Mouse (Mus musculus) liver, embryonic 14.5 days (tissue): Measurements from ENCODE around the gene Gng7. TPM values are rescaled to one million over a fixed set of nuclear protein-coding genes. Genes with fewer than 3 reads are reported as not detected.
A peak's percentile ranks its signal among the peaks of the same experiment; 100 is the strongest.

Experiments
- ATAC-seq: fragments of 200-750 bp; cut with Nextera tagmentation; 2 replicates; pipeline ENCODE4 v1.8.0; 2017; ENCODE audit warnings: moderate number of reproducible peaks, mild to moderate bottlenecking, moderate library complexity; ENCODE audit not compliant: insufficient read depth
- DNase-seq, 3 experiments: peaks; one replicate each; pipeline ENCODE4 v3.0.0-alpha.2; 2012 to 2013; ENCODE audit warnings: low read depth in 3 of 3, low spot score in 3 of 3
- H3K27ac ChIP-seq: fragments of 300-500 bp; sonication (generic); 2 replicates; pipeline ENCODE4 v1.5.1; 2014; ENCODE audit warnings: moderate library complexity, mild to moderate bottlenecking, control low read depth, inconsistent platforms
- H3K27me3 ChIP-seq: fragments of 300-500 bp; sonication (generic); 2 replicates; pipeline ENCODE4 v1.6.1; 2014; ENCODE audit warnings: mild to moderate bottlenecking, low read length, moderate library complexity; ENCODE audit not compliant: control insufficient read depth, insufficient read depth
- H3K36me3 ChIP-seq: fragments of 300-500 bp; sonication (generic); replicated peaks from 2 replicates; pipeline ENCODE4 v1.6.1; 2014; ENCODE audit warnings: low read depth; ENCODE audit not compliant: control insufficient read depth, insufficient read depth
- H3K4me1 ChIP-seq, 2 experiments: fragments of 200-500 bp in 1 of 2; fragments of 300-500 bp in 1 of 2; sonication (generic) in 1 of 2; replicated peaks; 2 replicates each; pipeline ENCODE4 v1.6.1; 2012 to 2014; ENCODE audit warnings: antibody characterized with exemption in 1 of 2, inconsistent platforms in 1 of 2, low read length in 1 of 2; ENCODE audit not compliant: control insufficient read depth in 2 of 2, insufficient read depth in 2 of 2
- H3K4me2 ChIP-seq: fragments of 300-500 bp; sonication (generic); 2 replicates; pipeline ENCODE4 v1.6.1; 2014; ENCODE audit warnings: low read depth, mild to moderate bottlenecking, control low read depth, moderate library complexity
- H3K4me3 ChIP-seq, 2 experiments: fragments of 200-500 bp in 1 of 2; fragments of 300-500 bp in 1 of 2; sonication (generic) in 1 of 2; 2 replicates each; pipeline ENCODE4 v1.5.1; 2012 to 2014; ENCODE audit warnings: low read depth in 2 of 2, low read length in 2 of 2, mild to moderate bottlenecking in 2 of 2, control low read depth in 1 of 2, inconsistent platforms in 1 of 2, moderate library complexity in 1 of 2; ENCODE audit not compliant: insufficient read depth in 1 of 2
- H3K9ac ChIP-seq: fragments of 300-500 bp; sonication (generic); replicated peaks from 2 replicates; pipeline ENCODE4 v1.6.1; 2014; ENCODE audit warnings: mild to moderate bottlenecking, control low read depth, moderate library complexity
- H3K9me3 ChIP-seq: fragments of 300-500 bp; sonication (generic); 2 replicates; pipeline ENCODE4 v1.6.1; 2016; ENCODE audit warnings: low read length, mixed read lengths; ENCODE audit not compliant: control insufficient read depth
- CTCF ChIP-seq: IDR thresholded peaks from 2 replicates; pipeline ENCODE4 v1.5.1; 2016; ENCODE audit warnings: antibody characterized with exemption, low read depth, control low read depth
- EP300 ChIP-seq: IDR thresholded peaks from 2 replicates; pipeline ENCODE4 v1.6.1; 2016; ENCODE audit warnings: antibody characterized with exemption, low read depth
- WGBS: fragments of 180-500 bp; shearing (Covaris S2); extraction: QIAGEN DNeasy Blood & Tissue Kit; methylation state at CpG from one replicate; pipeline ENCODE4 v1.1.7; 2014; ENCODE audit not compliant: insufficient replicate concordance; 5-methylcytosine and 5-hydroxymethylcytosine counted together
- polyA plus RNA-seq, 2 experiments: library from polyadenylated mRNA; depleted of rRNA in 1 of 2; stranded (reverse) in 1 of 2; unstranded in 1 of 2; fragments of >200 nt; fragmentation: Nextera tagmentation in 1 of 2; extraction: Ambion mirVana in 1 of 2; gene quantifications; 2 replicates each; pipeline versions ENCODE4 v1.2.1 to v1.2.3; 2012 to 2014

Gng7 gene
- polyA plus RNA-seq, 2 experiments = 0.23 to 0.25 TPM

- Histone ChIP-seq H3K9ac (no peak overlapping the region), H3K27me3 (no peaks in the 10 kb centered on the region), H3K4me1 (peaks cover 0 to 5% of the 10 kb centered on the region in 2 experiments; a peak in 2 of 4 replicates), H3K36me3 (no peaks in the 10 kb centered on the region), H3K4me2 (peak overlapping the region; percentile 65; the same call in 1 of the 2 replicates), H3K9me3 (no peaks in the 10 kb centered on the region), H3K27ac (no peak overlapping the region), H3K4me3 (no peak overlapping the region)
- ATAC-seq = no peak
- TF ChIP-seq EP300 (no peak), CTCF (peak; percentile 29; the same call in 1 of the 2 replicates)
- no peak for DNase-seq
- 69% methylated on average over 7 of the region's 7 CpGs for WGBS
Observed at GRCm38 (mm10) chr10:81036251-81036650, 21.5 kb upstream of the Gng7 start.

GRCm38 (mm10) chr10:81033586-81033985, 18.8 kb upstream of the Gng7 start:
- DNase-seq = no peak
- ATAC-seq = no peak
- Histone ChIP-seq H3K36me3 (no peaks in the 10 kb centered on the region), H3K27ac (no peak overlapping the region), H3K4me3 (no peak overlapping the region), H3K4me1 (peaks cover 0 to 5% of the 10 kb centered on the region in 2 experiments; a peak in 2 of 4 replicates), H3K9me3 (no peaks in the 10 kb centered on the region), H3K9ac (no peak overlapping the region), H3K4me2 (no peak overlapping the region), H3K27me3 (no peaks in the 10 kb centered on the region)
- no peak for TF ChIP-seq CTCF
- TF ChIP-seq EP300 = no peak
- WGBS = 64% methylated on average over 10 of the region's 10 CpGs

DNA sequence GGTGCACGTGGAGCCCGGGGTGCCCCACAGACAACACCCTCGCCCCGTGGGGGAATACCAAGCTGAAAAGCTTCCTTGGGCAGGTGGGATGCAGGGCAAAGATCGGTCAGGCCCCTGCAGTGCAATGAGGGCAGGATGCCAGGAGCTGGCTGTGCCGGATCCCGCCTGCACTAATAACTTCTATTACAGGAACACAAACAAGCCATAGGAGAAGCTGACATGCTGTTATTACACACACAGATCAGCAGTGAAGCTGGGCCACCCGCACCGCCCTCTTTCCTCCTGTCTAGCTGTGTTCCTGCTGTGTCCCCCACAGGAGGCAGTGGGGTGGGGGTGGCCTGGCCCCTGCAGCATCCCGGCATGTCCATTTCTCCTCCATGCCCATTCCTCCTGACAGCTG, 14.3 kb upstream of the Gng7 start:
- Histone ChIP-seq H3K4me2 (no peak overlapping the region), H3K36me3 (no peaks in the 10 kb centered on the region), H3K4me1 (no peaks in the 10 kb centered on the region), H3K27me3 (peaks cover 18% of the 10 kb centered on the region), H3K4me3 (no peak overlapping the region), H3K9me3 (no peaks in the 10 kb centered on the region), H3K27ac (no peak overlapping the region), H3K9ac (no peak overlapping the region)
- ATAC-seq (no peak), DNase-seq (no peak)
- TF ChIP-seq EP300 = no peak
- TF ChIP-seq CTCF = no peak
- 62% methylated on average over 10 of the region's 10 CpGs for WGBS

DNA sequence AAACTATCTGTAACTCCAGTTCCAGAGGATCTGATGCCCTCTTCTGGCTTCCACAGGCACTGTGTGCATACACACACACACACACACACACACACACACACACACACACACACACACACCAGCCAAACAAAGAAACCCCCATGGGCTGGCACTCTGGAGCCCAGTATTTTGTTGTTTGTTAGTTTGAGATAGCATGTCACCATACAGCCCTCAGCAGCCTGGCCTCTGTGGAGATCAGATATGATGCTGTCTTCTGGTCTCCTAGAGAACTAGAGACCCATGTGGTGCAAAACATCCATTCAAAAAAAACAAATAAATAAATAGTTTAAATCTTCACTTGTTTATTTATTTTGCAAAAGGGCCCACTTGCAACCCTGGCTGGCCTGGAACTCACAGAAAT, 13.5 kb upstream of the Gng7 start:
- Histone ChIP-seq H3K4me2 (no peak overlapping the region), H3K27me3 (peaks cover 20% of the 10 kb centered on the region), H3K36me3 (no peaks in the 10 kb centered on the region), H3K9me3 (no peaks in the 10 kb centered on the region), H3K27ac (no peak overlapping the region), H3K4me3 (no peak overlapping the region), H3K9ac (no peak overlapping the region), H3K4me1 (no peaks in the 10 kb centered on the region)
- DNase-seq = no peak
- no peak for TF ChIP-seq EP300
- TF ChIP-seq CTCF = no peak
- ATAC-seq = peak; percentile 53; the same call in 1 of the 2 replicates

- Histone ChIP-seq H3K27ac (no peak overlapping the region), H3K4me3 (no peak overlapping the region), H3K4me1 (no peaks in the 10 kb centered on the region), H3K4me2 (no peak overlapping the region), H3K27me3 (peaks cover 25% of the 10 kb centered on the region), H3K9ac (no peak overlapping the region), H3K36me3 (no peaks in the 10 kb centered on the region), H3K9me3 (no peaks in the 10 kb centered on the region)
- no peak for TF ChIP-seq CTCF
- TF ChIP-seq EP300 = no peak
- no peak for ATAC-seq
- WGBS = 44% methylated on average over 4 of the region's 4 CpGs
- DNase-seq = no peak
Observed at GRCm38 (mm10) chr10:81027331-81027730, 12.6 kb upstream of the Gng7 start.
